Mouse (Mus musculus) CH12.LX (cell line): ENCODE results near the gene 1810010H24Rik. TPM values are rescaled to one million over a fixed set of nuclear protein-coding genes. Genes with fewer than 3 reads are reported as not detected.
A peak's percentile ranks its signal among the peaks of the same experiment; 100 is the strongest.

Source experiments
- DNase-seq: peaks from one replicate; pipeline ENCODE4 v3.0.0-alpha.2; 2013; ENCODE audit errors: extremely low read depth
- H3K27ac ChIP-seq: 2 replicates; pipeline ENCODE4 v1.5.1; 2012; ENCODE audit warnings: low read depth, mild to moderate bottlenecking, control low read depth, moderate library complexity; ENCODE audit not compliant: insufficient read depth
- H3K27me3 ChIP-seq: replicated peaks from 2 replicates; pipeline ENCODE3; 2012; ENCODE audit warnings: inconsistent platforms
- H3K36me3 ChIP-seq, 2 experiments: replicated peaks in 1 of 2; 2 replicates each; pipeline versions ENCODE3 to v1.6.1; 2012; ENCODE audit warnings: inconsistent platforms in 1 of 2, low read length in 1 of 2, mild to moderate bottlenecking in 1 of 2, mixed read lengths in 1 of 2, moderate library complexity in 1 of 2; ENCODE audit not compliant: control insufficient read depth in 1 of 2, insufficient read depth in 1 of 2
- H3K4me1 ChIP-seq, 2 experiments: 2 replicates each; pipeline ENCODE4 v1.6.1; 2012; ENCODE audit warnings: inconsistent platforms in 1 of 2, moderate library complexity in 1 of 2; ENCODE audit not compliant: insufficient read depth in 2 of 2, control insufficient read depth in 1 of 2
- H3K4me2 ChIP-seq: 2 replicates; pipeline ENCODE4 v1.6.1; 2012; ENCODE audit warnings: low read depth, mild to moderate bottlenecking, control low read depth; ENCODE audit not compliant: poor library complexity, insufficient read depth, severe bottlenecking
- H3K4me3 ChIP-seq, 3 experiments: fragments of 150-350 bp in 1 of 3; sonication (generic) in 1 of 3; replicated peaks in 1 of 3; 2 replicates each; pipeline versions ENCODE3 to v1.5.1; 2011 to 2012; ENCODE audit warnings: low read depth in 2 of 3, low read length in 2 of 3, mild to moderate bottlenecking in 2 of 3, moderate library complexity in 2 of 3, control low read depth in 1 of 3, improper control_type of control experiment in 1 of 3, inconsistent platforms in 1 of 3, mixed read lengths in 1 of 3; ENCODE audit not compliant: poor library complexity in 1 of 3
- H3K79me2 ChIP-seq: replicated peaks from 2 replicates; pipeline ENCODE4 v1.6.1; 2012; ENCODE audit warnings: mild to moderate bottlenecking, moderate library complexity; ENCODE audit not compliant: control insufficient read depth, poor library complexity, insufficient read depth, severe bottlenecking; ENCODE audit errors: extremely low read depth
- H3K9ac ChIP-seq: 2 replicates; pipeline ENCODE4 v1.6.1; 2012; ENCODE audit warnings: low read depth, mild to moderate bottlenecking, control low read depth, moderate library complexity; ENCODE audit not compliant: insufficient read depth
- H3K9me3 ChIP-seq: replicated peaks from 2 replicates; pipeline ENCODE3; 2012; ENCODE audit warnings: low read length, inconsistent platforms, mixed read lengths
- CHD1 ChIP-seq: IDR thresholded peaks from 2 replicates; pipeline ENCODE4 v1.6.1; 2012; ENCODE audit warnings: low read depth, low read length, improper control_type of control experiment, inconsistent platforms
- CHD2 ChIP-seq: IDR thresholded peaks from 2 replicates; pipeline ENCODE4 v1.6.1; 2011; ENCODE audit warnings: low read length, improper control_type of control experiment
- E2F4 ChIP-seq: IDR thresholded peaks from 2 replicates; pipeline ENCODE4 v1.6.1; 2011; ENCODE audit warnings: low read depth, low read length, improper control_type of control experiment; ENCODE audit not compliant: insufficient replicate concordance
- ETS1 ChIP-seq: conservative IDR thresholded peaks from 2 replicates; pipeline ENCODE4 v1.6.1; 2012; ENCODE audit warnings: low read depth, mild to moderate bottlenecking, inconsistent platforms, low read length, improper control_type of control experiment, moderate library complexity
- HCFC1 ChIP-seq: IDR thresholded peaks from 2 replicates; pipeline ENCODE4 v1.6.1; 2012; ENCODE audit warnings: low read depth, mild to moderate bottlenecking, inconsistent platforms, low read length, improper control_type of control experiment
- IRF4 ChIP-seq: IDR thresholded peaks from 2 replicates; pipeline ENCODE4 v1.6.1; 2014; ENCODE audit warnings: low read depth, mild to moderate bottlenecking, inconsistent platforms, low read length, improper control_type of control experiment
- MAX ChIP-seq: IDR thresholded peaks from 2 replicates; pipeline ENCODE4 v1.6.1; 2011; ENCODE audit warnings: low read length, improper control_type of control experiment
- MAZ ChIP-seq: IDR thresholded peaks from 2 replicates; pipeline ENCODE4 v1.6.1; 2012; ENCODE audit warnings: low read depth, mild to moderate bottlenecking, inconsistent platforms, low read length, improper control_type of control experiment, moderate library complexity
- MYC ChIP-seq: IDR thresholded peaks from 2 replicates; pipeline ENCODE4 v1.6.1; 2011; ENCODE audit warnings: low read depth, mild to moderate bottlenecking, improper control_type of control experiment, low read length
- PAX5 ChIP-seq: IDR thresholded peaks from 2 replicates; pipeline ENCODE4 v1.6.1; 2012; ENCODE audit warnings: low read length, inconsistent platforms, mixed read lengths
- RAD21 ChIP-seq: IDR thresholded peaks from 2 replicates; pipeline ENCODE4 v1.6.1; 2011; ENCODE audit warnings: low read depth, mild to moderate bottlenecking, low read length, improper control_type of control experiment, moderate library complexity
- SMC3 ChIP-seq: IDR thresholded peaks from 2 replicates; pipeline ENCODE4 v1.6.1; 2011; ENCODE audit warnings: low read depth, low read length, improper control_type of control experiment
- TBP ChIP-seq: conservative IDR thresholded peaks from 2 replicates; pipeline ENCODE4 v1.6.1; 2011; ENCODE audit warnings: low read depth, low read length, improper control_type of control experiment
- UBTF ChIP-seq: IDR thresholded peaks from 2 replicates; pipeline ENCODE4 v1.6.1; 2012; ENCODE audit warnings: low read depth, mild to moderate bottlenecking, inconsistent platforms, low read length, improper control_type of control experiment, moderate library complexity
- ZC3H11A ChIP-seq: IDR thresholded peaks from 2 replicates; pipeline ENCODE4 v1.6.1; 2012; ENCODE audit warnings: low read depth, mild to moderate bottlenecking, inconsistent platforms, low read length, improper control_type of control experiment
- ZNF384 ChIP-seq: IDR thresholded peaks from 2 replicates; pipeline ENCODE4 v1.6.1; 2012; ENCODE audit warnings: low read depth, low read length, improper control_type of control experiment, inconsistent platforms
- dilution Hi-C: fragments of 300-500 bp; cut with MboI; formaldehyde crosslinking; loops from 2 replicates; pipeline ENCODE4 v1.14.3; 2020; ENCODE audit warnings: low sequenced_read_pairs; ENCODE audit not compliant: extremely low pct_unique_long_range_greater_than_20kb, extremely low pct_ligation_motif_present
- in situ Hi-C: fragments of 300-500 bp; cut with MboI; formaldehyde crosslinking; loops from 3 replicates; pipeline ENCODE4 v1.14.3; 2019; ENCODE audit warnings: low sequenced_read_pairs, low pct_ligation_motif_present, low pct_unique_long_range_greater_than_20kb, mixed read lengths
- polyA plus RNA-seq: library from polyadenylated mRNA; unstranded; fragments of >175 nt; gene quantifications from 2 replicates; pipeline ENCODE4 v1.2.1, GENCODE M21; 2012; ENCODE audit warnings: low read depth; ENCODE audit not compliant: insufficient read length
- total RNA-seq, 2 experiments: library from RNA; depleted of rRNA; stranded (reverse); fragments of 300-350 nt in 1 of 2; fragments of >200 nt in 1 of 2; gene quantifications; 2 replicates each; pipeline ENCODE4 v1.2.3; 2012 to 2014

1810010H24Rik gene
- total and polyA plus RNA-seq, 3 experiments: 0.53 to 1.7 (median 1.1) TPM

DNA sequence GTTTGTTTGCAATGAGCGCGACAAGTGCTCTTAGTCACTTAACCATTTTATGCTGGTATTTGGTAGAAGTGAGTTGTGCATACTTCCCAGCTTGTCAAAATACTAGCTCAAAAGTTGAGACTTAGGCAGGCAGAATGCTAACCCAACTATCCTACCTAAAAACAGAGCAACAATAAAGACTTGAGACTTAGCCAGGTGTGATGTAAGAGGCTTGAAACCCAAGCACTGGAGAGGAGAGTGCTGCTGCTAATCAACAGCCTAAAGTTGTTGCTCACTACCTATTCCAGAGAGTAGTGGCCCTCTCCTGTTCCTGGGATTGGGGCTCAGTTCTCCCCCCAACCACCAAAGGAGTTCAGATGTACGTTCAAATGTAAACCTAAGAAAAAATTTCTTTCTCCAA lies 15.0 kb upstream of the 1810010H24Rik start:
- H3K79me2 ChIP-seq: no peaks in the 10 kb centered on the region
- H3K27me3 ChIP-seq: peaks cover 11% of the 10 kb centered on the region
- no peak overlapping the region for H3K27ac ChIP-seq
- no peak for DNase-seq
- no peak overlapping the region for H3K9ac ChIP-seq
- no peak overlapping the region for H3K4me2 ChIP-seq
- peaks cover 6 to 14% of the 10 kb centered on the region in 2 experiments; a peak in 3 of 4 replicates for H3K4me1 ChIP-seq
- H3K36me3 ChIP-seq: no peaks in the 10 kb centered on the region
- TF ChIP-seq CHD1 (no peak), TBP (no peak), CHD2 (no peak), IRF4 (no peak), PAX5 (no peak), SMC3 (no peak), MAX (no peak), HCFC1 (no peak), ETS1 (no peak), RAD21 (no peak)
- TF ChIP-seq, all 38 proteins: peak for 0
- Histone ChIP-seq H3K9me3 (peaks cover 3% of the 10 kb centered on the region), H3K4me3 (no peak overlapping the region)
- dilution Hi-C loops: no loop called here
- in situ Hi-C loops: no loop called here

DNA sequence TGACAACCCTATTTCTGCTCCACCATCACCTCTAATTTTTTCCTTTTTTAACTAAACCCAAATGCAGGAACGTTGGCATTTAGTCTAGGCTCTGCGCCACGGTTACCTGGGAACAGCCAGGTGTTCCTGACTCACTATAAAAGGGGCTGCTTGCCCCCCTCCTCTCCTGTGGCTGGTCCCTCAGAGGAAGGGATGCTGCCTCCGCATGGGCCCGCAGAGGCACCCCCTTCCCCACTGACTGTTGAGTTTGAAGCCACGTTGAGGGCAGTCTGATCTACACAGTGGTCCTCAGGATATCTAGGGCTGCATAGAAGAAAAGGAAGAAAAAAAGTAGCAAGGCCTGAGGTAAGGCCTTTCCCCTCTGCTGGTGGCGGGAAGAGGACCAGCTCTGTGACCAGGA lies 14.3 kb upstream of the 1810010H24Rik start:
- H3K4me3 ChIP-seq: no peak overlapping the region

DNA sequence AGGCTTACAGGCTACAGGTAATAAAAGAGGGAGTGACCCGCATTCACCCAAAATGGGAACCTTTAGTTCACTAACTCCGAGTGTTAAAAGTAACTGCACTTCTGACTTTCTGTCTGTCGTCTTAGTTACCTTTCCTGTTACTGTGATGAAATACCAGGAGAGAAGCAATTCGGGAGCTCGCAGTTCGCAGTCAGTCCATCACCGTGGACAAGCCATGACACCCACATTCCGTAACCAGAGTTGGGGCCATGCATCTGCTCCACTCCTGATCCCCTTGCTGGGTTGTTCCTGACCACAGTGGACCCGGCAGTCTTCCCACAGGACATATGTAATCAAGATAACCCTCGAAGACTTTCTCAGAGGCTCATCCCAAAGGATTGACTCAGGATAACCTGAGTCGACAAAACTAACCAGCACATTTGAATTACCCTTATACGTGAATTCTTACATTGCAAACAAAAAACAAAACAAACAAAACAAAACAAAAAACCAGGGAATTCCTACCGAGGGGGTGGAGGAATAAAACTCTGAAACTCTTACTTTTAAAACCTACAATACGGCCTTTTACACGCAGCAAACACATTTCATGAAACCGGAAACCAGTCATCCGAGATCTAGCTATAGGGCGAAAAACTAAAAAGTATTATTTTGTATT lies 13.7 kb upstream of the 1810010H24Rik start:
- Histone ChIP-seq H3K4me2 (peak overlapping the region; percentile 81), H3K36me3 (no peaks in the 10 kb centered on the region), H3K27ac (no peak overlapping the region), H3K27me3 (peaks cover 11% of the 10 kb centered on the region), H3K79me2 (no peaks in the 10 kb centered on the region), H3K4me1 (peaks cover 6 to 14% of the 10 kb centered on the region in 2 experiments; a peak in 3 of 4 replicates), H3K9ac (peak overlapping the region; percentile 63), H3K9me3 (peaks cover 3% of the 10 kb centered on the region), H3K4me3 (peak overlapping the region; percentile 52 to 77 (median 63))
- TF ChIP-seq CHD1: peak; percentile 82
- TF ChIP-seq UBTF: no peak
- no peak for TF ChIP-seq MAX
- no peak; the same call in 1 of the 2 replicates for TF ChIP-seq MYC
- dilution Hi-C loops: no loop called here
- no peak for DNase-seq
- in situ Hi-C loops: no loop called here

More for the DNA sequence above, 14.3 kb upstream of the 1810010H24Rik start:
- dilution Hi-C loops: no loop called here
- H3K27me3 ChIP-seq: peaks cover 11% of the 10 kb centered on the region
- peaks cover 6 to 14% of the 10 kb centered on the region in 2 experiments; a peak in 3 of 4 replicates for H3K4me1 ChIP-seq
- no peaks in the 10 kb centered on the region for H3K79me2 ChIP-seq
- no peak for DNase-seq
- no peak overlapping the region for H3K9ac ChIP-seq
- in situ Hi-C loops: no loop called here
- no peak overlapping the region for H3K4me2 ChIP-seq
- H3K9me3 ChIP-seq: peaks cover 3% of the 10 kb centered on the region
- H3K36me3 ChIP-seq: no peaks in the 10 kb centered on the region
- no peak overlapping the region for H3K27ac ChIP-seq
- TF ChIP-seq E2F4 (no peak), MAX (no peak), HCFC1 (no peak), ZC3H11A (no peak), MAZ (no peak), ZNF384 (no peak), ETS1 (no peak)
